Mouse (Mus musculus) MN1 (cell line): ENCODE measurements around the gene Palld.

Experiments
- DNase-seq: peaks from one replicate; pipeline ENCODE4 v3.0.0-alpha.2; 2016; ENCODE audit warnings: low spot score

Gene Palld

GRCm38 (mm10) chr8:61725306-61726017, 177.0 kb downstream of the Palld start:
- DNase-seq = no peak

- no peak for DNase-seq
Measured at GRCm38 (mm10) chr8:61722226-61722625, 180.3 kb downstream of the Palld start.

GRCm38 (mm10) chr8:61715351-61716125, 187.0 kb downstream of the Palld start:
- no peak for DNase-seq

- DNase-seq = no peak
Measured at GRCm38 (mm10) chr8:61714293-61714831, 188.1 kb downstream of the Palld start.

GRCm38 (mm10) chr8:61713195-61713990, 189.1 kb downstream of the Palld start:
- DNase-seq = no peak

- no peak for DNase-seq
Measured at GRCm38 (mm10) chr8:61712426-61712825, 190.1 kb downstream of the Palld start.

GRCm38 (mm10) chr8:61708586-61709305, 193.7 kb downstream of the Palld start:
- no peak for DNase-seq

GRCm38 (mm10) chr8:61705491-61705890, 197.0 kb downstream of the Palld start:
- DNase-seq = no peak

GRCm38 (mm10) chr8:61702122-61702521, 200.4 kb downstream of the Palld start:
- DNase-seq = no peak

GRCm38 (mm10) chr8:61700932-61701681, 201.4 kb downstream of the Palld start:
- no peak for DNase-seq

- no peak for DNase-seq
Measured at GRCm38 (mm10) chr8:61700298-61700697, 202.2 kb downstream of the Palld start.

GRCm38 (mm10) chr8:61698959-61699358, 203.5 kb downstream of the Palld start:
- DNase-seq = no peak

GRCm38 (mm10) chr8:61697728-61698385, 204.6 kb downstream of the Palld start:
- no peak for DNase-seq

- no peak for DNase-seq
Measured at GRCm38 (mm10) chr8:61696846-61697455, 205.5 kb downstream of the Palld start.

GRCm38 (mm10) chr8:61695416-61695815, 207.1 kb downstream of the Palld start:
- no peak for DNase-seq

GRCm38 (mm10) chr8:61692866-61693265, 209.6 kb downstream of the Palld start:
- DNase-seq = no peak

- no peak for DNase-seq
Measured at GRCm38 (mm10) chr8:61692129-61692528, 210.4 kb downstream of the Palld start.

- no peak for DNase-seq
Measured at GRCm38 (mm10) chr8:61691391-61691790, 211.1 kb downstream of the Palld start.

- no peak for DNase-seq
Measured at GRCm38 (mm10) chr8:61687071-61687470, 215.4 kb downstream of the Palld start.

GRCm38 (mm10) chr8:61686340-61686739, 216.2 kb downstream of the Palld start:
- DNase-seq = no peak
